Mouse (Mus musculus): ENCODE measurements around the gene Usp29. TPM values are rescaled to one million over a fixed set of nuclear protein-coding genes. Genes with fewer than 3 reads are reported as not detected.
"Not testable (repeated sequence)": the region's sequence is repeated elsewhere in the genome, so short reads cannot be mapped to it uniquely, and the experiment has no call there.

The Usp29 gene
- polyA plus RNA-seq, 1 experiment from 2014 or later = 41.5 TPM

GRCm38 (mm10) chr7:6874448-6874847, 144.1 kb downstream of the Usp29 start:
- H3K9me3 ChIP-seq (ENCODE audit: control insufficient read depth, low read length) = no peaks in the 10 kb centered on the region
- H3K4me1 ChIP-seq (ENCODE audit: control insufficient read depth, insufficient read depth, low read length) = no peaks in the 10 kb centered on the region
- H3K27ac ChIP-seq (ENCODE audit: low read depth, low read length) = no peak overlapping the region
- H3K27me3 ChIP-seq (ENCODE audit: control insufficient read depth, insufficient read depth, low read length) = no peaks in the 10 kb centered on the region
- H3K9ac ChIP-seq (replicated peaks; ENCODE audit: low read depth, low read length) = no peak overlapping the region
- peak; percentile 78 for ATAC-seq (ENCODE audit: low read depth)
- no peak overlapping the region for H3K4me3 ChIP-seq (ENCODE audit: low read depth, low read length)
- no peaks in the 10 kb centered on the region for H3K36me3 ChIP-seq (ENCODE audit: control insufficient read depth, insufficient read depth, low read length)
- H3K4me2 ChIP-seq (ENCODE audit: low read depth, low read length) = no peak overlapping the region
- 63% methylated on average over 19 of the region's 19 CpGs for WGBS

DNA sequence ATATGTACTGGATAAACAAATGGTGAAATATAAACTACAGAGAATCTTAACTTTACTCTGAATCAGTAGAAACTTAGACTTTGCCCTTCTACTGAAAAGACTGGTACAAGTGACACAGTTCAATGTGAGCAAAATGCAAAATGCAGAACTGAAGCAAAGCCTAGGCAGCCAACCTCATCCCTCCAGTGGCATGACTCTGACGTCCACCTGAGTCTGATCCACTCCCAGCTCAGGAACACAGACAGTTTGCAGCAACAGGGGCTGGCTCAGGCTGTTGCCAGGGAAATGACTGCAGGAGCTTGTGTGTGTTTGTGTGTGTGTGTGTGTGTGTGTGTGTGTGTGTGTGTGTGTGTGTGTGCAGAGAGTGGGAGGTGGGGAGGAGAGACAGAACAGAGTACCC, 147.8 kb downstream of the Usp29 start:
- no peak overlapping the region for H3K4me3 ChIP-seq (ENCODE audit: low read depth, low read length)
- WGBS = 70% methylated on average over 1 of the region's 1 CpGs
- H3K9ac ChIP-seq (replicated peaks; ENCODE audit: low read depth, low read length) = no peak overlapping the region
- H3K4me1 ChIP-seq (ENCODE audit: control insufficient read depth, insufficient read depth, low read length) = no peaks in the 10 kb centered on the region
- H3K9me3 ChIP-seq (ENCODE audit: control insufficient read depth, low read length) = no peaks in the 10 kb centered on the region
- H3K4me2 ChIP-seq (ENCODE audit: low read depth, low read length) = no peak overlapping the region
- H3K27ac ChIP-seq (ENCODE audit: low read depth, low read length) = no peak overlapping the region
- no peaks in the 10 kb centered on the region for H3K27me3 ChIP-seq (ENCODE audit: control insufficient read depth, insufficient read depth, low read length)
- ATAC-seq (ENCODE audit: low read depth) = no peak
- no peaks in the 10 kb centered on the region for H3K36me3 ChIP-seq (ENCODE audit: control insufficient read depth, insufficient read depth, low read length)

DNA sequence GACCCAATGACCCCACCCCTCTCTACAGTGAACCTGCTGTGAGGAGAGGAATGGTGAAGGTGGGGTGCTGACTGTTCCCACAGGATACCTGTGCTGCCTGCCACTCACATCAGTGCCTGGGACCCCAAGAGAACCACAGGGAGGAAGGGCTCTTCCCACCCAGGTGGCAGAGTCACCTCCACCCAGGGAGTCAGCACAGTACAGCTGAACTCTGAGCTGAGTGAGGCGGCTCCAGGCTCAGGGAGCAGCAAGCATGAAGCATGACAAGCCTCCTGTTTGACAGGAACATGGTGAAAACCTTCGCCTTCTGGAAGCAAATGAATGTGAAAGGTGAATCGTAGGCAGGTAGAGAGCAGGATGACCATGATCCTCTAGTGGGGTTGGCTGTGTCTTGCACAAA, 148.5 kb downstream of the Usp29 start:
- not testable (repeated sequence) for H3K4me2 ChIP-seq (ENCODE audit: low read depth, low read length); H3K27me3 ChIP-seq (ENCODE audit: control insufficient read depth, insufficient read depth, low read length); H3K27ac ChIP-seq (ENCODE audit: low read depth, low read length); H3K9me3 ChIP-seq (ENCODE audit: control insufficient read depth, low read length); ATAC-seq (ENCODE audit: low read depth); H3K9ac ChIP-seq (replicated peaks; ENCODE audit: low read depth, low read length); H3K4me3 ChIP-seq (ENCODE audit: low read depth, low read length); H3K36me3 ChIP-seq (ENCODE audit: control insufficient read depth, insufficient read depth, low read length); H3K4me1 ChIP-seq (ENCODE audit: control insufficient read depth, insufficient read depth, low read length)
- WGBS = 86% methylated on average over 3 of the region's 3 CpGs

DNA sequence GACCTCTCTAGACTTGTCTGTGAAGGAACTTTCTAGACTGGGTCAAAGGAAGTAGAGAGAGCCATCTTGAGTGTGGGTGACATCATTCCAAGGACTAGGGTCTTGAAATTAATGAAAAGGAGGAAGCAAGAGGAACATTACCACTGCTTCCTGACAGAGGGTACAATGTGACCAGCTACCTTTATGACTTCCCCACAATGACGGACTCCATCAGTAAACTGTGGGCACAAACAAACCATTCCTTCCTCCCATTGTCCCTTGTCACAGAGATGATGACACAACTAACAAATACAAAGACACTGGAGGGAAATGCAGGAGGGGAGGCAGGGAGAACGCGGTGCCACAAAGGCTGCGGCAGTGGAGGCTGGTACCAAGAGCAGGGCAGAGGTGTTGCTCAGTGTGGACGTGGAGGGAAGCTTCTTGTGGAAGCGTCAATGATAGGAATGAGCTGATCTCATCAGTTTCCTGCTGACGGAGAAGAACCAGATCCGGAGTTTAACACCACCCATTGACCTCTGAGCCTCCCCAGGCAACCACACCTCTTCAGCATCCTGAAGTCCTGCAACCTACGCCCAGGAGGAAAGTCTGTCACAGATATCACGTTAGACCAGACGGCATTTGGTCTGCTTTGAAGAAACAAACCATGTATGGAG, 149.3 kb downstream of the Usp29 start:
- no peak for ATAC-seq (ENCODE audit: low read depth)
- WGBS = 82% methylated on average over 11 of the region's 11 CpGs

DNA sequence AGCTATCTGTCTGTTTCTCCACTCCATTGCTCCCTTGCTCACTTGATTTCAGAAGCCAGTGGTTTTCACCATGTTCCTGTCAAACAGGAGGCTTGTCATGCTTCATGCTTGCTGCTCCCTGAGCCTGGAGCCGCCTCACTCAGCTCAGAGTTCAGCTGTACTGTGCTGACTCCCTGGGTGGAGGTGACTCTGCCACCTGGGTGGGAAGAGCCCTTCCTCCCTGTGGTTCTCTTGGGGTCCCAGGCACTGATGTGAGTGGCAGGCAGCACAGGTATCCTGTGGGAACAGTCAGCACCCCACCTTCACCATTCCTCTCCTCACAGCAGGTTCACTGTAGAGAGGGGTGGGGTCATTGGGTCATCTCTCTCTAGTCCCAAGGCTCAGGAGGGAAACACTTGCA, 150.5 kb downstream of the Usp29 start:
- not testable (repeated sequence) for H3K4me1 ChIP-seq (ENCODE audit: control insufficient read depth, insufficient read depth, low read length)
- peak; percentile 50; the same call in 1 of the 2 replicates for ATAC-seq (ENCODE audit: low read depth)

More for the DNA sequence above, 149.3 kb downstream of the Usp29 start:
- no peaks in the 10 kb centered on the region for H3K4me1 ChIP-seq (ENCODE audit: control insufficient read depth, insufficient read depth, low read length)
- no peaks in the 10 kb centered on the region for H3K36me3 ChIP-seq (ENCODE audit: control insufficient read depth, insufficient read depth, low read length)
- H3K27me3 ChIP-seq (ENCODE audit: control insufficient read depth, insufficient read depth, low read length) = no peaks in the 10 kb centered on the region
- H3K4me3 ChIP-seq (ENCODE audit: low read depth, low read length) = no peak overlapping the region
- H3K9me3 ChIP-seq (ENCODE audit: control insufficient read depth, low read length) = no peaks in the 10 kb centered on the region
- no peak overlapping the region for H3K4me2 ChIP-seq (ENCODE audit: low read depth, low read length)
- H3K9ac ChIP-seq (replicated peaks; ENCODE audit: low read depth, low read length) = no peak overlapping the region
- no peak overlapping the region for H3K27ac ChIP-seq (ENCODE audit: low read depth, low read length)

DNA sequence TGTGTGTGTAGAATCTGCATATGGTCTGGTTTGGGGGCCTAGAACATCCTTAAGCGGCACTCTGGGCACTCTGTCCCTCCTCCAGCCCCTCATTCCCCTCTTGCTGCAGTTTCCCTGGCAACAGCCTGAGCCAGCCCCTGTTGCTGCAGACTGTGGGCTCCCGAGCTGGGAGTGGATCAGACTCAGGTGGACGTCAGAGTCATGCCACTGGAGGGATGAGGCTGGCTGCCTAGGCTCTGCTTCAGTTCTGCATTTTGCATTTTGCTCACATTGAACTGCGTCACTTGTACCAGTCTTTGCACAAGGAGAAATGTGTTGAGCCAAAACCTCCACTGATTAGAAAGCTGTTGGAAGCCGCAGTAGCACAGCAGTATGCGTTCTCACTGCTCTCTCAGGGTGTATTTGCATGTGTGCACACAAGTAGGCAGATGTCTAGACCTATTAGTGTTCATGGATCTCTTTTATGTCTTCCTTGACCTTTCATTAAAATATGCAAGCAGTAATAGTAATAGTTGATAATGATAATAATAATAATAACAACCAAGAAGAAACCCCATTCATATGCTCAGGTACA, 151.2 kb downstream of the Usp29 start:
- peak; percentile 68; the same call in 1 of the 2 replicates for ATAC-seq (ENCODE audit: low read depth)
- 41% methylated on average over 6 of the region's 6 CpGs for WGBS

More for the DNA sequence above, 150.5 kb downstream of the Usp29 start:
- not testable (repeated sequence) for H3K9ac ChIP-seq (replicated peaks; ENCODE audit: low read depth, low read length); H3K27ac ChIP-seq (ENCODE audit: low read depth, low read length); H3K9me3 ChIP-seq (ENCODE audit: control insufficient read depth, low read length); H3K4me2 ChIP-seq (ENCODE audit: low read depth, low read length); H3K4me3 ChIP-seq (ENCODE audit: low read depth, low read length); H3K36me3 ChIP-seq (ENCODE audit: control insufficient read depth, insufficient read depth, low read length); H3K27me3 ChIP-seq (ENCODE audit: control insufficient read depth, insufficient read depth, low read length)
- no CpG with 5 or more reads among the region's 1 CpGs for WGBS

DNA sequence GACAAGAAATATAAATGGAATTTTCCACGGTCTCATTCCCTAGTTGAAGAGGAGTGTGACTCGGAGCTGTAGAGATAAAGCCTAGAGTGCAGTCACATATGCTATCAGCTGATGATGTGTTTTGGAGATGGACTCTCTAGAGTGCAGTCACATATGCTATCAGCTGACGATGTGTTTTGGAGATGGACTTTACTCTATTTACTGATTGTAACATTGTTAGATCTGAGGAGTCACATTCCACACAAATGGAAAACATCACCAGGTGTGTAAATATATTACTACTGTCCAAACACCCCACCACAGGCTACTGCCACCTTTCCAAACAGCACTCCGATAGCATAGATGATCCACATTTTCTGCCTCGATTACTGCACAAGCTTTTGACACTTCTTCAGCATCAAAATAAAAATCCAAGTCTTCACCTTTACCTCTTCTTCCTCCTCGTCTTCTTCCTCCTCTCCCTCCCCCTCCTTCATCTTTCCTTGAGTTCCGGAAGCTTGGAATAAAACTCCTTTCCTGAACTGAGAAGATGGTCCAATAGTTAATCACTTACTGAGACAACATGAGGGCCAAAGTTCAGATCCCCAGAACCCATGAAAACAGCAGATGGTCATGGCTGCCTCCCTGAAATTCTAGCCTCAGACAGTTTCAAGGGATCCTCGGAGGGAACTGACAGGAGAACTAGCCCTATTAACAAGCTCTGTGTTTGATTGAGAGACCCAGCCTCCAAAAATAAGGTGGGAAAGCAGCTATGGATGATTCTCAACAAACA, 153.2 kb downstream of the Usp29 start:
- no peak for ATAC-seq (ENCODE audit: low read depth)
- no peak overlapping the region for H3K4me2 ChIP-seq (ENCODE audit: low read depth, low read length)
- no peak overlapping the region for H3K27ac ChIP-seq (ENCODE audit: low read depth, low read length)
- H3K27me3 ChIP-seq (ENCODE audit: control insufficient read depth, insufficient read depth, low read length) = no peaks in the 10 kb centered on the region
- no peak overlapping the region for H3K9ac ChIP-seq (replicated peaks; ENCODE audit: low read depth, low read length)
- no peaks in the 10 kb centered on the region for H3K4me1 ChIP-seq (ENCODE audit: control insufficient read depth, insufficient read depth, low read length)
- WGBS = 87% methylated on average over 8 of the region's 8 CpGs
- no peak overlapping the region for H3K4me3 ChIP-seq (ENCODE audit: low read depth, low read length)
- H3K36me3 ChIP-seq (ENCODE audit: control insufficient read depth, insufficient read depth, low read length) = no peaks in the 10 kb centered on the region
- H3K9me3 ChIP-seq (ENCODE audit: control insufficient read depth, low read length) = no peaks in the 10 kb centered on the region

More for the DNA sequence above, 151.2 kb downstream of the Usp29 start:
- no peaks in the 10 kb centered on the region for H3K4me1 ChIP-seq (ENCODE audit: control insufficient read depth, insufficient read depth, low read length)
- H3K36me3 ChIP-seq (ENCODE audit: control insufficient read depth, insufficient read depth, low read length) = no peaks in the 10 kb centered on the region
- H3K4me3 ChIP-seq (ENCODE audit: low read depth, low read length) = no peak overlapping the region
- H3K9ac ChIP-seq (replicated peaks; ENCODE audit: low read depth, low read length) = no peak overlapping the region
- H3K27me3 ChIP-seq (ENCODE audit: control insufficient read depth, insufficient read depth, low read length) = no peaks in the 10 kb centered on the region
- no peaks in the 10 kb centered on the region for H3K9me3 ChIP-seq (ENCODE audit: control insufficient read depth, low read length)
- no peak overlapping the region for H3K4me2 ChIP-seq (ENCODE audit: low read depth, low read length)
- H3K27ac ChIP-seq (ENCODE audit: low read depth, low read length) = no peak overlapping the region

- Histone ChIP-seq H3K36me3 (ENCODE audit: control insufficient read depth, insufficient read depth, low read length) (no peaks in the 10 kb centered on the region), H3K4me2 (ENCODE audit: low read depth, low read length) (no peak overlapping the region), H3K9me3 (ENCODE audit: control insufficient read depth, low read length) (no peaks in the 10 kb centered on the region), H3K4me3 (ENCODE audit: low read depth, low read length) (no peak overlapping the region), H3K4me1 (ENCODE audit: control insufficient read depth, insufficient read depth, low read length) (no peaks in the 10 kb centered on the region), H3K27me3 (ENCODE audit: control insufficient read depth, insufficient read depth, low read length) (no peaks in the 10 kb centered on the region), H3K27ac (ENCODE audit: low read depth, low read length) (no peak overlapping the region), H3K9ac (replicated peaks; ENCODE audit: low read depth, low read length) (no peak overlapping the region)
- WGBS = 88% methylated on average over 7 of the region's 7 CpGs
- no peak for ATAC-seq (ENCODE audit: low read depth)
Measured at GRCm38 (mm10) chr7:6885416-6885815, 155.0 kb downstream of the Usp29 start.

- ATAC-seq (ENCODE audit: low read depth) = no peak
- Histone ChIP-seq H3K36me3 (ENCODE audit: control insufficient read depth, insufficient read depth, low read length) (no peaks in the 10 kb centered on the region), H3K9ac (replicated peaks; ENCODE audit: low read depth, low read length) (no peak overlapping the region), H3K4me3 (ENCODE audit: low read depth, low read length) (no peak overlapping the region), H3K4me1 (ENCODE audit: control insufficient read depth, insufficient read depth, low read length) (no peaks in the 10 kb centered on the region), H3K9me3 (ENCODE audit: control insufficient read depth, low read length) (no peaks in the 10 kb centered on the region), H3K27ac (ENCODE audit: low read depth, low read length) (no peak overlapping the region), H3K4me2 (ENCODE audit: low read depth, low read length) (no peak overlapping the region), H3K27me3 (ENCODE audit: control insufficient read depth, insufficient read depth, low read length) (no peaks in the 10 kb centered on the region)
- WGBS = 100% methylated on average over 1 of the region's 1 CpGs
Measured at GRCm38 (mm10) chr7:6886896-6887295, 156.5 kb downstream of the Usp29 start.
